Mouse (Mus musculus) liver, adult 2 months (tissue): ENCODE data around the gene Prol1.

Experiments
- CTCF ChIP-seq: fragments of 200-500 bp; IDR thresholded peaks from 2 replicates; pipeline ENCODE4 v1.5.1; 2011; ENCODE audit warnings: low read depth, low read length, control low read depth
- POLR2A ChIP-seq: fragments of 200-500 bp; IDR thresholded peaks from 2 replicates; pipeline ENCODE4 v1.6.1; 2011; ENCODE audit warnings: low read length, control low read depth; ENCODE audit not compliant: insufficient read depth; ENCODE audit errors: extremely low read depth

DNA sequence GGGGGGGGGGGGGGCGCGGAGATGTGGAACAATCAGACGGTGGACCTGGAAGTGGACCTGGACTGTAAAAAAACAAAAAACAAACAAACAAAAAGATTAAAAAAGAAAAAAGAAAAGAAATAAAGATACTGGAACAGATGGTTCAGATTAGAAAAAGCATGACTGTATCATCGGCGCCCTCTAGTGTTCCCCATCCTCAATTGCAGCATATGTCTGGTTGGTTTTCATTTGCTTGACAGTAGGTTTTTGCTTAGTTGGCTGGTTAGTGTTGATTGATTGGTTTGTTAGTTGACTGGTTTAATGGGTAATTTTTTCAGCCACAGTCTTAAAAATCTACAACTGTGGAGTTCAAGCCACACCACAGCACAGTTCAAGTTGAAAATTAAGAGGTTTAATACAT is 47.7 kb downstream of the Prol1 start:
- TF ChIP-seq CTCF (peak; percentile 46; the same call in 1 of the 2 replicates), POLR2A (no peak)
